18 mouse cellular contexts compared by ENCODE assay signal in the genomic region with DNA sequence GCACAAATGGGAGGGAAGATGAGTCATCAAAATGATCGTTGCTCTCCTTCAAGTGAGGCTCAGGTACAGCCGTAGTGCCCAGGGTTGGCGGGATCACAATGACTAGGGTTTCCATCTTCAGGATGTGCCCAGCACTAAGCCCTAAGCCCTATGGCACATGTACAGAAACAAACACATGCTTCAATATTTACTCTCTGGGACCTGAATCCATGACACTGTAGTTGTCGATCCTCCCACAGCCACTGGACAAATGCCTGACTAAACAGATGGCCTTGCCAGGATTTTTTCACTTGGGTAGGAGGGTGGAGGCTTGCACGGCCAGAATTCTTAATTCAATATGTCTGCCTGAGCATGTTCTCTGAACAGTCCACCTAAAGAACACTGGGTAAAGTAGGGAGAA.
A peak's percentile ranks its signal among the peaks of the same experiment; 100 is the strongest.
DNase-seq lines count a peak whose midpoint lies in the region.
"Had no signal": no experiment of that assay in that cellular context is flagged by ENCODE, and none has a peak within 500 bp of the region (broad histone marks: within the 10 kb centered on the region; RNA-seq: fewer than 3 reads in every experiment).

No protein-coding gene starts in this region.

- peak; percentile 35 for DNase-seq in layer of hippocampus, adult 9-11 months
- DNase-seq in layer of hippocampus, adult 9-10 months (ENCODE audit: low spot score) = no peak
- peak; percentile 88 for DNase-seq in brain, adult 2 months (ENCODE audit: low read depth, low spot score)
- DNase-seq in cerebellum, adult 8-10 months = peak; percentile 64
- DNase-seq in cerebellum, postnatal 36 days = peak; percentile 57 to 70
- no peak for DNase-seq in adrenal gland, adult 2 months
- no peak for DNase-seq in spleen, postnatal 36 days (ENCODE audit: low spot score in 2 of 2)
- DNase-seq in spleen, adult 12 weeks (ENCODE audit: low spot score) = no peak
- DNase-seq: adrenal gland, postnatal 25 days; gastrocnemius, postnatal 25 days; heart, postnatal 4 days; kidney, adult 8-10 months; kidney, postnatal 14 days; lung, postnatal 4 days; midbrain, embryonic 14.5 days; retina, postnatal 1 day; right cerebral cortex, postnatal 25 days; thymus, postnatal 14 days had no signal

Comparison
In these comparisons a context has a peak if more than half of its experiments do, and no peak if none do; other contexts are left out.
1. DNase-seq: peak in layer of hippocampus, adult 9-11 months (single experiment), brain, adult 2 months (single experiment), cerebellum, adult 8-10 months (single experiment) and cerebellum, postnatal 36 days (2 of 2); none in layer of hippocampus, adult 9-10 months (single experiment), adrenal gland, adult 2 months (single experiment), spleen, postnatal 36 days (0 of 2) and spleen, adult 12 weeks (single experiment).